Mouse (Mus musculus): ENCODE data around the gene Duxbl2. TPM values are rescaled to one million over a fixed set of nuclear protein-coding genes. Genes with fewer than 3 reads are reported as not detected.
"Not testable (repeated sequence)": the region's sequence is repeated elsewhere in the genome, so short reads cannot be mapped to it uniquely, and the experiment has no call there.

Gene Duxbl2
- under 1 TPM in 1 of 2 experiments, not detected in 1; 0.31 TPM for total RNA-seq (2021)
- long read RNA-seq, experiment 1, result 0 reads
- long read RNA-seq, experiment 2, result 0 reads

- not testable (repeated sequence) for H3K4me3 ChIP-seq; H3K27ac ChIP-seq; DNase-seq (ENCODE audit: low spot score in 2 of 2)
Measured at GRCm38 (mm10) chr14:26118150-26118549, at the start of gene Duxbl2. Duxbl2 (plus strand) TSS chr14:26118349.

- not testable (repeated sequence) for DNase-seq (ENCODE audit: low spot score in 2 of 2); H3K27ac ChIP-seq; H3K4me3 ChIP-seq
Measured at GRCm38 (mm10) chr14:26076620-26077390, 41.3 kb upstream of the Duxbl2 start.

- not testable (repeated sequence) for H3K27ac ChIP-seq; DNase-seq (ENCODE audit: low spot score in 2 of 2); H3K4me3 ChIP-seq
Measured at GRCm38 (mm10) chr14:26081216-26081615, 36.9 kb upstream of the Duxbl2 start, which contains the start of gene Cphx2. Cphx2 (plus strand) TSS chr14:26081516.

GRCm38 (mm10) chr14:26081997-26082396, 36.2 kb upstream of the Duxbl2 start, which contains the start of gene Cphx3:
Cphx3 (plus strand) TSS chr14:26082297.
- H3K4me3 ChIP-seq; H3K27ac ChIP-seq; DNase-seq (ENCODE audit: low spot score in 2 of 2): not testable (repeated sequence)

GRCm38 (mm10) chr14:26097622-26098021, 20.5 kb upstream of the Duxbl2 start:
- DNase-seq (ENCODE audit: low spot score in 2 of 2), result not testable (repeated sequence)

GRCm38 (mm10) chr14:26118550-26119000, 426 bp downstream of the Duxbl2 start:
- DNase-seq (ENCODE audit: low spot score in 2 of 2); H3K27ac ChIP-seq; H3K4me3 ChIP-seq: not testable (repeated sequence)

More at GRCm38 (mm10) chr14:26097622-26098021, 20.5 kb upstream of the Duxbl2 start:
- not testable (repeated sequence) for H3K4me3 ChIP-seq, H3K27ac ChIP-seq

GRCm38 (mm10) chr14:26119095-26119494, 946 bp downstream of the Duxbl2 start:
- H3K4me3 ChIP-seq; DNase-seq (ENCODE audit: low spot score in 2 of 2); H3K27ac ChIP-seq: not testable (repeated sequence)

- not testable (repeated sequence) for DNase-seq (ENCODE audit: low spot score in 2 of 2); H3K4me3 ChIP-seq; H3K27ac ChIP-seq
Measured at GRCm38 (mm10) chr14:26147095-26147494, 28.9 kb downstream of the Duxbl2 start.

GRCm38 (mm10) chr14:26156032-26156431, 37.9 kb downstream of the Duxbl2 start:
- not testable (repeated sequence) for H3K4me3 ChIP-seq; H3K27ac ChIP-seq; DNase-seq (ENCODE audit: low spot score in 2 of 2)

GRCm38 (mm10) chr14:26161156-26161555, 43.0 kb downstream of the Duxbl2 start:
- H3K4me3 ChIP-seq; H3K27ac ChIP-seq; DNase-seq (ENCODE audit: low spot score in 2 of 2): not testable (repeated sequence)

- DNase-seq (ENCODE audit: low spot score in 2 of 2); H3K27ac ChIP-seq; H3K4me3 ChIP-seq: not testable (repeated sequence)
Measured at GRCm38 (mm10) chr14:26162423-26162822, 44.3 kb downstream of the Duxbl2 start.

GRCm38 (mm10) chr14:26165266-26165665, 47.1 kb downstream of the Duxbl2 start:
- H3K4me3 ChIP-seq; H3K27ac ChIP-seq; DNase-seq (ENCODE audit: low spot score in 2 of 2): not testable (repeated sequence)

GRCm38 (mm10) chr14:26173955-26174354, 55.8 kb downstream of the Duxbl2 start:
- not testable (repeated sequence) for H3K4me3 ChIP-seq; H3K27ac ChIP-seq; DNase-seq (ENCODE audit: low spot score in 2 of 2)

GRCm38 (mm10) chr14:26175028-26175427, 56.9 kb downstream of the Duxbl2 start:
- not testable (repeated sequence) for H3K27ac ChIP-seq; H3K4me3 ChIP-seq; DNase-seq (ENCODE audit: low spot score in 2 of 2)

Other genes with a start within 250 kb of the Duxbl2 start
- not detected for gene Plac9a, start 215.2 kb upstream of the Duxbl2 start, total RNA-seq (2021)
- 10 to 100 TPM in 1 of 2 experiments, 1 to 10 TPM in 1; 9.6 to 10.5 TPM for gene Tmem254a, start 190.7 kb upstream of the Duxbl2 start, total RNA-seq (2021)
- not detected for gene Cphx1, start 180.0 kb upstream of the Duxbl2 start, total RNA-seq (2021)
- gene Duxbl1, start 139.8 kb upstream of the Duxbl2 start, total RNA-seq (2021), result under 1 TPM in 1 of 2 experiments, not detected in 1; 0.54 TPM
- 1 to 10 TPM; 1.7 to 2.3 TPM for gene Gm9780, start 75.6 kb upstream of the Duxbl2 start, total RNA-seq (2021)
- 10 to 100 TPM; 15.8 to 18.1 TPM for gene Tmem254c, start 51.0 kb upstream of the Duxbl2 start, total RNA-seq (2021)
- not detected for gene Cphx2, start 36.8 kb upstream of the Duxbl2 start, total RNA-seq (2021)
- not detected for gene Cphx3, start 36.1 kb upstream of the Duxbl2 start, total RNA-seq (2021)
- 1 to 10 TPM; 5.0 to 7.9 TPM for gene Plac9b, start 64.1 kb downstream of the Duxbl2 start, total RNA-seq (2021)
- gene Tmem254b, start 88.7 kb downstream of the Duxbl2 start, total RNA-seq (2021), result 10 to 100 TPM; 15.2 to 16.2 TPM
- gene Duxbl3, start 139.6 kb downstream of the Duxbl2 start, total RNA-seq (2021), result 1 to 10 TPM; 1.5 to 2.0 TPM

Data from layer of hippocampus, adult 2 months (tissue).